Mouse (Mus musculus) liver, embryonic 14.5 days (tissue): ENCODE measurements around the gene Rpl35a.

ENCODE experiments used
- CTCF ChIP-seq: IDR thresholded peaks from 2 replicates; pipeline ENCODE4 v1.5.1; 2016; ENCODE audit warnings: antibody characterized with exemption, low read depth, control low read depth
- EP300 ChIP-seq: IDR thresholded peaks from 2 replicates; pipeline ENCODE4 v1.6.1; 2016; ENCODE audit warnings: antibody characterized with exemption, low read depth

GRCm38 (mm10) chr16:33072871-33073557 lies 16.8 kb downstream of the Rpl35a start:
- TF ChIP-seq EP300 = no peak
- no peak for TF ChIP-seq CTCF
